Mouse (Mus musculus) liver, embryonic 11.5 days (tissue): ENCODE data around the gene Olfml2b. TPM values are rescaled to one million over a fixed set of nuclear protein-coding genes. Genes with fewer than 3 reads are reported as not detected.

Experiments used
- ATAC-seq: fragments of 200-750 bp; cut with Nextera tagmentation; replicated peaks from 2 replicates; pipeline ENCODE4 v1.8.0; 2017; ENCODE audit warnings: moderate number of reproducible peaks, mild to moderate bottlenecking, moderate TSS enrichment, moderate library complexity; ENCODE audit not compliant: low FRiP score
- DNase-seq: peaks from one replicate; pipeline ENCODE4 v3.0.0-alpha.2; 2017; ENCODE audit warnings: low spot score
- H3K27ac ChIP-seq: fragments of 300-500 bp; sonication (generic); 2 replicates; pipeline ENCODE4 v1.5.1; 2014; ENCODE audit warnings: mild to moderate bottlenecking, low read depth, low read length, control low read depth
- H3K27me3 ChIP-seq: fragments of 300-500 bp; sonication (generic); replicated peaks from 2 replicates; pipeline ENCODE4 v1.6.1; 2014; ENCODE audit warnings: low read length, mixed read lengths; ENCODE audit not compliant: control insufficient read depth, insufficient read depth
- H3K36me3 ChIP-seq: fragments of 300-500 bp; sonication (generic); 2 replicates; pipeline ENCODE4 v1.6.1; 2014; ENCODE audit warnings: mild to moderate bottlenecking, low read length, moderate library complexity, mixed read lengths; ENCODE audit not compliant: control insufficient read depth, insufficient read depth
- H3K4me1 ChIP-seq: fragments of 300-500 bp; sonication (generic); replicated peaks from 2 replicates; pipeline ENCODE4 v1.6.1; 2014; ENCODE audit warnings: low read length, mixed read lengths; ENCODE audit not compliant: control insufficient read depth, insufficient read depth
- H3K4me2 ChIP-seq: fragments of 300-500 bp; sonication (generic); 2 replicates; pipeline ENCODE4 v1.6.1; 2014; ENCODE audit warnings: mild to moderate bottlenecking, control low read depth, moderate library complexity
- H3K4me3 ChIP-seq: fragments of 300-500 bp; sonication (generic); 2 replicates; pipeline ENCODE4 v1.5.1; 2014; ENCODE audit warnings: low read depth, low read length, control low read depth
- H3K9ac ChIP-seq: fragments of 300-500 bp; sonication (generic); 2 replicates; pipeline ENCODE4 v1.6.1; 2014; ENCODE audit warnings: low read depth, low read length, control low read depth
- H3K9me3 ChIP-seq: fragments of 300-500 bp; sonication (generic); 2 replicates; pipeline ENCODE4 v1.6.1; 2016; ENCODE audit warnings: low read length, inconsistent platforms, mixed read lengths; ENCODE audit not compliant: control insufficient read depth
- WGBS: fragments of 180-500 bp; shearing (Covaris S2); extraction: QIAGEN DNeasy Blood & Tissue Kit; methylation state at CpG from one replicate; pipeline ENCODE4 v1.1.7; 2014; 5-methylcytosine and 5-hydroxymethylcytosine counted together
- polyA plus RNA-seq: library from polyadenylated mRNA; unstranded; fragments of >200 nt; fragmentation: Nextera tagmentation; extraction: Ambion mirVana; gene quantifications from 2 replicates; pipeline ENCODE4 v1.2.1, GENCODE M21; 2014

Gene Olfml2b
- polyA plus RNA-seq, 1 experiment from 2014 or later = 5.7 TPM

GRCm38 (mm10) chr1:170697771-170698356 lies 53.5 kb downstream of the Olfml2b start:
- DNase-seq = no peak
- Histone ChIP-seq H3K4me2 (no peak overlapping the region), H3K27me3 (no peaks in the 10 kb centered on the region), H3K9me3 (no peaks in the 10 kb centered on the region), H3K4me3 (no peak overlapping the region), H3K27ac (no peak overlapping the region), H3K4me1 (no peaks in the 10 kb centered on the region), H3K9ac (no peak overlapping the region), H3K36me3 (no peaks in the 10 kb centered on the region)
- WGBS = 83% methylated on average over 7 of the region's 7 CpGs
- no peak for ATAC-seq

GRCm38 (mm10) chr1:170698771-170699170 lies 54.4 kb downstream of the Olfml2b start:
- ATAC-seq (no peak), DNase-seq (no peak)
- no peaks in the 10 kb centered on the region for H3K4me1 ChIP-seq
- no peak overlapping the region for H3K4me2 ChIP-seq
- no peaks in the 10 kb centered on the region for H3K27me3 ChIP-seq
- WGBS = 84% methylated on average over 3 of the region's 3 CpGs
- H3K9ac ChIP-seq = no peak overlapping the region
- no peaks in the 10 kb centered on the region for H3K9me3 ChIP-seq
- no peak overlapping the region for H3K27ac ChIP-seq
- H3K36me3 ChIP-seq = no peaks in the 10 kb centered on the region
- no peak overlapping the region for H3K4me3 ChIP-seq

DNA sequence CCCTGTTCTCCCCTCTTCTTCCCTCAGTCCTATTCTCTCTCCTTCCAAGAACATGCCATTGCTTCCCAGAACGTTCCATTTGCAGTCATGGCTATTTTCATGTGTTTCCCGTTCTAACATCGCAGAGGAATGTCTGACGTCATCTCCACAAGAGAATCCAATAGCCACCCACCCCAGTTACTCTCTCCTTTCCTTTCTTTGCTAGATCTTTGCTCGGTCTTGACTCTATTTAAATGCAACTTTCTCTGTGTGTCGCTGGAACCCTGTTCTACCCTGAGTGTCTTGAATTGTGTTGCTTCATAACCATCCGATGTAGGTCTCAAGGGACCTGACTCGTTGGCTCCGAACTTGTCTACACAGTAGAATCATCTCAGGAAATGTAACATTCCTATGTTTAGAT lies 55.2 kb downstream of the Olfml2b start:
- H3K4me1 ChIP-seq = no peaks in the 10 kb centered on the region
- ATAC-seq (no peak), DNase-seq (no peak)
- no peak overlapping the region for H3K9ac ChIP-seq
- H3K4me2 ChIP-seq = no peak overlapping the region
- H3K9me3 ChIP-seq = no peaks in the 10 kb centered on the region
- H3K36me3 ChIP-seq = no peaks in the 10 kb centered on the region
- no peak overlapping the region for H3K4me3 ChIP-seq
- H3K27me3 ChIP-seq = no peaks in the 10 kb centered on the region
- no peak overlapping the region for H3K27ac ChIP-seq
- WGBS = 82% methylated on average over 9 of the region's 9 CpGs

- no peaks in the 10 kb centered on the region for H3K27me3 ChIP-seq
- H3K4me3 ChIP-seq = no peak overlapping the region
- H3K4me1 ChIP-seq = no peaks in the 10 kb centered on the region
- no peak overlapping the region for H3K9ac ChIP-seq
- DNase-seq (no peak), ATAC-seq (no peak)
- H3K4me2 ChIP-seq = no peak overlapping the region
- H3K9me3 ChIP-seq = no peaks in the 10 kb centered on the region
- WGBS = 77% methylated on average over 3 of the region's 3 CpGs
- H3K27ac ChIP-seq = no peak overlapping the region
- H3K36me3 ChIP-seq = no peaks in the 10 kb centered on the region
Observed at GRCm38 (mm10) chr1:170700496-170701027, 56.2 kb downstream of the Olfml2b start.

DNA sequence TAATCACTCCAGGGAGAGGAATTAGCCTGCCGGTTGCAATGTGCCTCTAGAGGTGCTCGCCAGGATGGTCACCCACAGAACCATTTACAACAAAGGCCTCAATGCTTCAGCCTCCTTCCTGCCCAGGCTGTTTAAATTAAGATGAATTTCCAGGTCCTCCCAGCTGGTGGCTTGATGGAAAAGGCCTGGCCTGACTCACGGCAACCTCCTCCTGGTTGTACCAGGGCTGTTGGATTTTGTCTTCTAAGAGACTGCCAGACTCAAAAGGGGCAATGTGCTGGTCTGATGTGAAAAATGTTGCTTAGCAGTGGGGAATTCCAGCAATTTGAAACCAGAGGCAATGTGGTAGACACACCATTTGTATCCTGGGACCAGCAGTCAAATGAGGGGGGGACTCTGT lies 56.8 kb downstream of the Olfml2b start:
- no peaks in the 10 kb centered on the region for H3K36me3 ChIP-seq
- ATAC-seq = no peak
- no peaks in the 10 kb centered on the region for H3K27me3 ChIP-seq
- no peaks in the 10 kb centered on the region for H3K9me3 ChIP-seq
- H3K27ac ChIP-seq = no peak overlapping the region
- no peak overlapping the region for H3K4me3 ChIP-seq
- no peaks in the 10 kb centered on the region for H3K4me1 ChIP-seq
- DNase-seq = no peak
- no peak overlapping the region for H3K9ac ChIP-seq
- 66% methylated on average over 3 of the region's 3 CpGs for WGBS
- H3K4me2 ChIP-seq = no peak overlapping the region

DNA sequence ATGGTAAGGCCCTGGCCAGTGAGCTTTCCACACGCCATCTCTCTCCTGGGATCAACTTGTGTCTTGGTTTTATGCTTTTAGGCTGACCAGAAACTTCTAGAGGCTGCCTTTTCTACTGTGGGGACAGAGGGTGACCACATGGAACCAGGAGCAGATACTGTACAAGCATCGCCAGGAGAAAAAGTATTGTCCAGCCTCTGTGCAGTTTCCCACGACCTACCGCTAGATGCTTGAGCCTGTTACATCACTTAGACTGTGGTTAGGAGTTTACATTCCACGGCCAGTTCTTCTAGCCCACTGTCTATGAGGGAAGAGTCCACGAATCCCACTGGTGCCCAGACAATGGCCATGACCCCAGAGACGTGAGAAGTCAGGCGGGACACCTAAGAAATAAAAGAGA lies 57.2 kb downstream of the Olfml2b start:
- Histone ChIP-seq H3K9me3 (no peaks in the 10 kb centered on the region), H3K27me3 (no peaks in the 10 kb centered on the region), H3K36me3 (no peaks in the 10 kb centered on the region), H3K4me2 (no peak overlapping the region), H3K4me1 (no peaks in the 10 kb centered on the region), H3K27ac (no peak overlapping the region), H3K9ac (no peak overlapping the region), H3K4me3 (no peak overlapping the region)
- WGBS = 76% methylated on average over 8 of the region's 8 CpGs
- no peak for ATAC-seq
- DNase-seq = no peak

DNA sequence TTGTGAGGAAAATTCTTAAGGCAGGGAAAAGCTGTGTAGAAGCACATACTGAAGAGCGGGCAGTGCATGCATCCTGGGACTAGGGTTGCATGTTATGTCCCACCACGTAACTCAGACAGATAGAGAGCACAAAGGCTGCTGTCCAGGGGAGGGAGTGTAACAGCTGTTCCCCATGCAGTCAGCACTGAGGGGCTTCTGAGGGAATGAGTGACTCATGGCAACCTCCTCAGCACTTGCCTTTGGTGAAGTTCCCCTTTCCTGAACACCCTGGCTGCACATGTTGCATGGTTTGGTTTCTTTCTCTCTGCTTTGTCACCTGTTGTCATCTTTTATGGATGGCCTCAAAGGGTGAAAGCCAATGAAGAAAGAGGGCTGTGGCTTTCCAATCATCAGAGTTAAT lies 57.9 kb downstream of the Olfml2b start:
- WGBS = 67% methylated on average over 2 of the region's 2 CpGs
- Histone ChIP-seq H3K27me3 (no peaks in the 10 kb centered on the region), H3K9ac (no peak overlapping the region), H3K4me3 (no peak overlapping the region), H3K4me2 (no peak overlapping the region), H3K36me3 (no peaks in the 10 kb centered on the region), H3K4me1 (no peaks in the 10 kb centered on the region), H3K27ac (no peak overlapping the region), H3K9me3 (no peaks in the 10 kb centered on the region)
- DNase-seq (no peak), ATAC-seq (no peak)

GRCm38 (mm10) chr1:170702958-170703357 lies 58.6 kb downstream of the Olfml2b start:
- Histone ChIP-seq H3K4me2 (no peak overlapping the region), H3K36me3 (no peaks in the 10 kb centered on the region), H3K4me3 (no peak overlapping the region), H3K27ac (no peak overlapping the region), H3K4me1 (no peaks in the 10 kb centered on the region), H3K9ac (no peak overlapping the region), H3K27me3 (no peaks in the 10 kb centered on the region), H3K9me3 (no peaks in the 10 kb centered on the region)
- no peak for DNase-seq
- no peak for ATAC-seq
- 72% methylated on average over 6 of the region's 6 CpGs for WGBS

DNA sequence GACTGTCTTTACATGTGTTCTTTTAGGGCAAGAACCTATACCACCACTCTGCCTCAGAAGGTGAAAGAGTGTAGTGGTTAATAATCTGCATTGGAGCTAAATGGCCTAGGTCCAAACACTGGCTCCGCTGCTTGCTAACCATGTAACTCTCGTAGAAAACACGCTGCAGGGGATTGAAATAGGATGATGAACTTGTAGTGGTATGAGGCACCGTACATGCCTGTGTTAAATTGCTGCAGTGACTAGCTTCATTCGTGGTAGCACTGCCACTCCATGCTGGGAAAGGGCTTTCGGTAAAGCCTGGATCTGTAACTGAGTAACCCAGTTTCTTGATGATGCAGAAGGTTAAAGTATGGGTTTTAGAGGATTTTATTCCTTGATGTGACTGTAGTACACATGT lies 59.8 kb downstream of the Olfml2b start:
- Histone ChIP-seq H3K36me3 (no peaks in the 10 kb centered on the region), H3K27ac (no peak overlapping the region), H3K27me3 (no peaks in the 10 kb centered on the region), H3K9ac (no peak overlapping the region), H3K4me3 (no peak overlapping the region), H3K4me2 (no peak overlapping the region), H3K9me3 (no peaks in the 10 kb centered on the region), H3K4me1 (no peaks in the 10 kb centered on the region)
- ATAC-seq (no peak), DNase-seq (no peak)
- 91% methylated on average over 6 of the region's 6 CpGs for WGBS
